Mouse (Mus musculus) MN1 (cell line): Measurements from ENCODE around the gene Cdk7.
A peak's percentile ranks its signal among the peaks of the same experiment; 100 is the strongest.

Experiments
- DNase-seq: peaks from one replicate; pipeline ENCODE4 v3.0.0-alpha.2; 2016; ENCODE audit warnings: low spot score

Cdk7 gene

DNA sequence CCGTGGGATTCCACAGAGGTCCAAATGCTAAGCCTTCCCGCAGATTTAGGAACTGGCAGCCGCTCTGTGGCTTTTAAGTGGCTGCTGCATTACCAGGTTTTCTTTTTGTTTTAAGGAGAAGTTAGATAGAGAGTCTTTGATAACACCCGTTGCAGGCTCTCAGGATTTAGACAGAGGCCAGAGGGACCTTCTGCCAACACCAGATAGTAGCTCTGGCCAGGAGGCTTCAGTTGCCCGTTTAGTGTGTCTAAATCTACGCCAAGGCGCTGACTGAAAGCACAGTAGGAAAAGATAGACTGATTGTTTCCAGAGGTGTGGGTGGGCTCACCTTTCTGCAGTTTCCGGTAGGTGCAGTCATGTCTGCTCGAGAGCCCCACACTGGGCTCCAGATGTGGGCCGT lies 5.5 kb downstream of the Cdk7 start:
- DNase-seq = no peak

DNA sequence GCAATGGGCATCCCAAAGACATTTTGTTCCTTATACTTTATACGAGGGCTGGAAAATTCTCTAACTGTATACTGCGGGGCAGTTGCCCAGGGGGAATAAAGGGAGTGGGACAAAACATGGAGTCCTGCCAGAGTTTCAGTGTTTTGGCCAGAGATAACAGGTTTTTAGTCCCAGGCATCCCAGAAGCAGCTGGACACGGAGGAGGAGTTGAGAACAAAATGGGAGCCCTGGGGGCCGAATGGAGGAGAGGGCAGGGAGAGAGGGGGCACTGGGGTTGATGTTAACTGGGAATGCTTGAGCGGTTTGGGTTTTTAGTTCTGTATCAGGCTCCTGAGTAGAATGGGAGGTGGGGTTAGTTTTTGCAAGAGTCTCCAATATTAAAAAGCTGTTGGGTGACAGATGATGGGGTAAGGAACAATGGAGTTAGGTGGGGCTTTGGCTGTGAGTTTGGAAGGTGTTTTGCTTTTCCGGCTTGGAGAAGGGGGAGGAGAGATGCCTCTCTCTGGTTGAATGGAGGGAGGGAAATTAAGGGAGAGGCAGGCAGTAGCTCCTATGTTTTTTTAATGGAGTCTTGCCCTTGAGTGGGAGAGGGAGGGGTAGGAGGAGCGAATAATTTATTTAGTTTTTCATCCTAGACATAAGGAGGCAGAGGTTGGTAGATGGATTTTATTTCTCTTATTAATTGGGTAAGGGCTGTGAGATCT lies 6.5 kb downstream of the Cdk7 start:
- DNase-seq = no peak

DNA sequence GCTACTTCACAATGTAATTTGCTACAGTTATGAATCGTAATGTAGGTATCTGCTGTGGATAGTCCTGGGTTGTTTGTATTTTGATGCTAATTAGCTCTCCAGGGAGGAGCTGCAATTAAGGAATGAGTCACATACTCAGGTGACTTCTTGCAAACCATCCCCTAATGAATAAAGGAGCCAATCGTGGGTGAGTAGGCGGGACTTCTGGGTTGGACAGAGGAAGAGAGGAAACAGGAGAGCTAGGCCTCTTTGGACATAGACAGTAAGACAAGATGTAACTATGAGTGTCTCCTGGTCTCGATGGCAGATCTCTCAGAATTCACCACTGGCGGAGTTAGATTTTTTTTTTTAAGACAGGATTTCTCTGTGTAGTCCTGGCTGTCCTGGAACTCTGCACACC lies 9.1 kb downstream of the Cdk7 start:
- DNase-seq = peak; percentile 21

DNA sequence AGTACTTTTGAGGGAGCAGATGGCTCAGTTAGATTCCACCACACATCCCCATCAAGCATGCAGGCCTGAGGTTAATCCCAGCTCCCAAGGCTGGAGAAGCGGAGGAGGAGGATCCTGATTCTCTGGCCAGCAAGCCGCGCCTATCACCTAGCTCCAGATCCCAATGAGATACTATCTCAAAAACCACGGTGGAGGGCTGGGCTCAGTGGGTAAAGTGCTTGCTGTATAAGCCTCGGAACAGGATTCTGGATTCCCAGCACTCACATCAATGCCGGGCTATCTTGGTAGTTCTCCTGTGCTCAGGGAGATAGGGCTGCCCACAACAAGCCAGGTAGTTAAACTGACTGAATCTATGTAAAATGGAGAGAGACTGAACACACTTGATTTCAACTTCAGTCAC lies 15.3 kb downstream of the Cdk7 start:
- DNase-seq = no peak

DNA sequence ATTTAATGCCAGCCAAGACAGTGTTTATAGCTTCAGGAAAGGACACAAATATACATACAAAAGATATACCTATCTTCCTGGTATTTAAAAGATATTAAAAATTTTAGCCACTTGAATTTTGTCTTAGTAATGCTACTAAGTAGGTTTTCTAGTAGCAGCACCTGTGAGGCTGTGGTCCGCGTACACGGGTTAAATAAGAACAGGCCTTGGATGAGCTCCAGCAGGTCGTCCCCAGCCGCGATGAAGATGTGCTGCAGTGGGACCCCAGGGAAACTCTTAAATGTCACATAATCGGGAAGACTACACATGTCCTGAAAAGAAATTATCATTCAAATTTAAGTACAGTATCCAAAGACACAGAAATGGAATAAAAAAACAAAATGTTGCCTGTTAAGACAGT lies 24.5 kb downstream of the Cdk7 start:
- no peak for DNase-seq

DNA sequence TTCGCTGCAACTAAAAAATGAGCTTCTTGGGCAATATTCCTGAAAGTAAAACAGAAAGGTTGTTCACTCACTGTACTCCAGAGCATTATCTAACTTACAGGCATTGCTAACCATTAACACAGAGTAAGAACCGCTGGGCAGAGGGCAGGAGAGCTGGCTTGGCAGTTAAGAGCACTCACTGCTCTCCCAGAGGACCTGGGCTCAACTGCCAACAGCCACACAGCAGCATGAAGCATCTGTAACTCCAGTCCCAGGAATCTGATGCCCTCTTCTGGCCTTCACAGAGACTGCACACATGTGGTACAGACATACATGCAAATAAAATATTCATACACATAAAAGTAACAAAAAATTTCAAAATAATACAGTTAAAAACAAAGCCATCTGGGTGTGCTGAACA lies 27.3 kb downstream of the Cdk7 start:
- DNase-seq = no peak

DNA sequence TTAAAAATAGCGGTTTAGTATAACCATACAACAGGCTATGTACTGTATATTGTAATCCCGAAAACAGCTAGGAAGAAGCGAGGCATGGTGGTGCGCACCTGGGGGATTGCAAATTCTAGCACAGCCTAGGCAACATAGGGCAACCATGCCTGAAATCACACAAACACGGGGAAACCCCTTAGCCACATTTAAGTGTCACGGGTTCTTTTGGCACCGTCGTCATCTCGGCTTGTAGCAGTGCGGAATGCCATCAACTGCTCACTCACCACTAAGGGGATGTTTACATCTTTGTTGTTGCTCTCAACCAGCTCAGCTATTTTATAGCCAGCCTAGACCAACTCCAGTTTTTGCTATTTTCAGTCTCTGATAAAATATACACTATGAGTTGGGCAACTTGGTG lies 31.9 kb downstream of the Cdk7 start:
- DNase-seq = no peak

DNA sequence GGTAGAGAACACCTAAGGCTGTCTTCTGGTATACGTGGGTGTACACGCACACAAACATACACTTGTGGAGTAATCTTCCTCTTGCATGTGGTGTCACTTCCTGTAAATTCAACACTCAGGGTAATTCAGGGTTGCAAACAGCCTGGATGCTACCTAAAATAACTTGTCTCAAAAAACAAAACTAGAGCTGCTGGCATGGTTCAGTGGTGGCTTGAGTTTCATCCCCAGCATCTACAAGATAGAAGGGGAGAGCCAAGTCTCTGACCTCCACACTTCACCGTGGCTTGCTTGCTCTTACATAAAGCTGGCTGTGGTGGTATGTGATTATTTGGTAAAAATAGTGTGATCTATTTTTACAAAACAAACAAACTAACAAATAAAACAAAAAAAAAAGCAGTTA lies 33.2 kb downstream of the Cdk7 start:
- DNase-seq = no peak

DNA sequence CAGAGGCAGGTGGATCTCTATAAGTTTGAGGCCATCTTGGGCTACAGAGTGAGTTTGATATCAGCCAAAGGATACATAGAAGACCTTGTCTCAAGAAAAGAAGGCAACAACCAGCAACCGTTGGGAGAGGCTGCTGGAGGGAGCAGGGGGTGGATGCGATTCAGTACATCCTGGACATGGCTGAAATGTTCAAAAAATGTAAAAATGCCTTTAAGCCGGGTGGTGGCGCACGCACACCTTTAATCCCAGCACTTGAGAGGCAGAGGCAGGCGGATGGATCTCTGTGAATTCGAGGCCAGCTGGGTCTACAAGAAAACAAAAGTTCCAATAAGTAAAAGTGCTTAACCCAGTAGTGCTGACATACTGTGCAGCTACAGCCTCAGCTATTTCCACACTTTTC lies 43.2 kb downstream of the Cdk7 start:
- DNase-seq = no peak

DNA sequence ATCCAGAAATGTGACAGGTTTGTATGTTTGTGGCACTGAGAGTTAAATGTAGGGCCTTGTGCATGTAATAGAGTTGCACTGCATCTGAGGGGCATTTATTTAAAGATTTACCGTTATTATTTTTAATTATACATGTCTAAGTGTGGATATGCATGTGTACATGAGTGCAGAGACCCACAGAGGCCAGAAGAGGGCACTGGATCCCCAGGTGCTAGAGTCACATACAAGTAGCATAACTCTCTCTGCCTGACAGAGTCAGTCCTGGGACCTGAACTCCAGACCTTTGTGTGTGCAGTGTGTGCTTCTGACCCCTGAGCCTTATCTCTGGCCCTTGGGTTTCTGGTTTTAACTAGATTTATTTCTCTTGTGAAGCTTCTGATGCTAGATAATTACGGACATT lies 46.4 kb downstream of the Cdk7 start:
- no peak for DNase-seq

DNA sequence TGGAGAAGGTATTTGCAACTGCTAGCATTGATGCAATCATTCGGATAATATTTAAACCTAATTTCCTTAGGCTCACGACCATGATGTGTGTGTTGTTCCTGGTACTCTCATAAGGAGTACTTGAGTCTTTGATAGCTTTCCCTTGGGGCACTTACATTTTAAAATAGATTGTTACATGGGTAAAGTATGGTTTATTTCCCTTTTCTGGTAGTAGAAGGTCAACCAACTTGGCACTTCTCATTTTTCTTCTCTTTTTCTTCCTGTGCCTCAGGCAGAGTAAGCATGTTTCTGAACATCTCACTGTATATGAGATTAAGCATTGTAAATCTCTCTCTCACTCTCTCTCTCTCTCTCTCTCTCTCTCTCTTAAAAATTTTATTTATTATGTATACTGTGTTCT lies 47.9 kb downstream of the Cdk7 start:
- no peak for DNase-seq

DNA sequence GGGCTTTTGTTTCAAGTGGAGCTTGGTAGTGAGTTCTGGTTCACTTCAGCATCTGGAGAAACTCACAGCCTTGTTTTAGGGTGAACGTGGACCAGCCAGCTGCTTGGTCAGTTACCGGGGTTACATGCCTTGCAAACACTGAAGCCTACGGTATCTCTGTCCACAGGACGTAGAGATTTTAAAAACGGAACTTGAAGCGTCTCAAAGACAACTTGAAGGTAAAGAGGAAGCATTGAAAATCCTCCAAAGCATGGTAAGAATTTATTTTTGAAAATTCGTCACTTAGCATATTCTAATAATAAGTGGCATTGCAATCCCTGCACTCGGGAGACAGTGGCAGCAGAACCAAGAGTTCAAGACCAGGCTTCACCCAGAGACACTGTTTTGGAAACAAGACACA lies 49.1 kb downstream of the Cdk7 start:
- DNase-seq = no peak

DNA sequence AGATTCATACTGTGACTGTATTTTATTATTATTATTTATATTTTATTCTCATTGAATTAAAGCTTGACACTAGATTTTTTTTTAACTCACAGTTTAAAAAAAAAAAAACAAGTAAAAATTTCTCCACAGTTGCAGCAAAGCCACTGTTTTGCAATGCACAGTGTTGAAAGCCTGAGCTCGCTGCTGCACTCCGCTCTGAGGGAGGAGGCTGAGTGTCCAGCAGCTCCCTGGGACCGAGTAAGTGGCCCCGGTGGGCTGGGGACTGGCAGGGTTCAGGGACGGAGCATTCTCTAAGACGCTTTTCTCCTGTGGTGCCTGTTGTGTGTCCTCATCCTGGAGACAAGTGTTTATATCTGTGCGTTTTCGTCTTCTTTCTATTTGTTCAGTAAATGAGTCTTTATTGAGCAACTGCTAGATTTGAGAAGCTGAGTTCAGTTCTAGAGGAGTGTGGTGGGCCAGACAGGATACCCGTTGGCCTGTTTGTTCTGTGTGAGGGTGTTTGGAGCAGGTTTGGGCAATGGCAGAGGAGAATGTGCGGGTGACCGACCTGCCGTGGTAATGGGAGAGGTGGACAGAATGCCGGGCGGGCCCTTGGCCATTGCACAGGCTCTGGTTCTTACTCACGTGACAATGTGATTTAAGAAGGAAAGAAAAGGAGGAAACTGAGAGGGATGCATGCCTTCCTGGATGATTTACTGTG lies 54.7 kb downstream of the Cdk7 start:
- no peak for DNase-seq

DNA sequence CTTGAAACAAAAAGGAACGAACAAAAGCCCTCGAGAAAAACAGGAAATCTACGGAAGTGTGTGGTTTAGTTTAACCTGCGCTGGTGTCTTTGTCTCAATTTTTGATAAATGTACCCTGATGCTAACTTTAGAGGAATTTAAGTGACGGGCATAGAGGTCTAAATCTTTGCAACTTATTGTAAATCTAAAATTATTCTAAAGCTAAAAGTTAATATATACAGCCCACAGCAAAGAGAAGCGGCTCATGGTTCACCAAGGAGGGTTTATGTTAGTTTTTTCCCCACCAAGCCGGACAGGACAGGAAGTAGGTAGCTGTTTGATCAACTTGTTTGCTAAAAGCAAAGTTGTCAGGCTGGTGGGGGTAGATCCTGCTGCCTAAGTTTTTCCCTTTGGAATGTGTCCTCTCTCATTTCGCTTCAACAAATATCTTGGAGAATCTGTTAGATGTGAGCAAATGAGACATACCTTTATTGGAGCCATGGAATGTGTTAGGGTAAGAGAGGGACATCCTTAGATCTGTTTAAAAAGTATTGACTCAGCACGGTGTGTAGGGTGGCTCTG lies 60.5 kb downstream of the Cdk7 start:
- DNase-seq = no peak

DNA sequence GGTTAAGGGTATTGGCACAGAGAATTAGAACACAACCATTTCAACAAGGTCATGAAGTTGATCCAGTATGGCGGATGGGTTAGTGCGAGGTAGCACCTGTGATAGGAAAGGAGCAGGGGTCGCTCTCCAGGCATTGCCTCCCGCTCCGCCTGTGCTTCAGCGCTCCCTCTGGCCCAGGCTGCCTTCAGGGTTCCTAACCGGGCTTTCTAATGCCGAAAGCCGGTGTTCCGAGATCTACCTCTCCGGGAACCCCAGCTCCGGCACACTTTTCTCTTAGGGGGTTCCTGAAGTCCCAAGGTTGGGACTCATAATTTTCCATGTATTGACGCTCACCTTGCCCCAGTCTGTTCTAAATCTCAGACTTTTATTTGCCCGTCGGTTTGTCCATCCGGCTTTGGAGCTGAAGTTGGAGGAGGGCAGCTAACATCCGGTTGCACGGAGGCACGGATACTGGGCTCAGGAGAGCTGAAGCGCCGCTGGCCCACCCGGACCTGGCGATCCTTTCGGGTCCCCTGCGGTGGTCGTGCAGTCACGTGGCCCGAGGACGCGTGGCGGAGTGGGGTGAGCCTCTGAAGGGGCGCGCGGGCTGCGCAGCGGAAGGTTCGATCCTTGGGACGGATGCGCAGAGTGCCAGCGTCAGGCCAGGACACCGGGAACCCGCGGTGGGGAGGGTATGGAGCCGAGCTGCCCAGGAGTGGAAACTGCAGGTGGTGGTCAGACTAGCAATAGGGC lies 61.3 kb downstream of the Cdk7 start, which contains the start of gene Ccdc125:
TSS of gene Ccdc125 (plus strand) at position 427 of the 732 bp plus-strand sequence.
- no peak for DNase-seq

DNA sequence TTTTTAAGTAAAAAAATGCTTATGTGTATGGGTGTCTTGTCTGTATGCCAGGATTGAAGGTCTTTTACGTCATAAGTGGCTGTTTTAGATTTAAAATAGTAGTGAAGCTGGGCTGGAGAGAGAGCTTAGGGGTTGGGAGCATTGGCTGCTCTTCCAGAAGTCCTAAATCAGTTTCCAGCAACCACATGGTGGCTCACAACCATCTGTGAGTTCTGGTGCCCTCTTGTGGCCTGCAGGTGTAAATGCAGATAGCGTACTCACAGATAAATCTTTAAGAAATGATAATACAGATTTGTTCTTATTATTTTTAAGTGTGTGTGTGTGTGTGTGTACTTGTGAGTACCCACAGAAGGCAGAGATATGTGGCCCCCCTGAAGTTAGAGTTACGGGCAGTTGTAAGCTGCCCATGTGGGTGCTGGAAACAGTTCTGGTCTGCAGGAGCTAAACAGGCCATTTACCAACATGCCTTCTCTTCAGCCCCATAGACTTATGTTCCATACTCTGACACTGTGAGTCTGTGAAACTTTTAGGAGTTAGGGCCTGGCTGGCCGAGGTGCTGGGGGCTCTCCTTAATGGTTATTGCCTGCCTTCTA lies 70.8 kb downstream of the Cdk7 start:
- DNase-seq = peak; percentile 85

DNA sequence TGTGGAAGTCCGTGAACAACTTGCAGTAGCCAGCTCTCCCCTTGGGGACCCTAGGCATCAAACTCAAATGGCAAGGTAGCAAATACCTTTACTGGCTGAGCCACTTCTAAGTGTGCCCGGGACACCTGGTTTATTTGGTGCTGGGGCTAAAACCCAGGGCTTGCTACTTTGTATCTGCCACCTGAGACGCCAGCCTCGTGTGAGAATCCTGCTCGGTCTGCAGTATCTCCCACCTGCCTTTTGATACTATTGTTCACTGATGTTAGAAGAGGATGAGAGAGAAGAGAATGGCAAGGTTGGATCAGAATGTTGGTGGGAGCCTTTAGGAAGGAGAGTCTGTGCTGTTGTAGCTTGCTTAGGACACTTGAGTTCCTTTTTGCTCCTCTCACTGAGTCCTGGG lies 72.6 kb downstream of the Cdk7 start:
- no peak for DNase-seq
